Mouse (Mus musculus) left cerebral cortex, adult 11 months (tissue): ENCODE results near the gene Dclk1.
A peak's percentile ranks its signal among the peaks of the same experiment; 100 is the strongest.

ENCODE experiments used
- DNase-seq: peaks from one replicate; pipeline ENCODE4 v3.0.0; 2022; ENCODE audit warnings: low spot score

Gene Dclk1

GRCm38 (mm10) chr3:55515966-55516365 is 273.8 kb downstream of the Dclk1 start:
- no peak for DNase-seq

GRCm38 (mm10) chr3:55517454-55518014 is 275.4 kb downstream of the Dclk1 start:
- no peak for DNase-seq

- DNase-seq: peak; percentile 71
Measured at GRCm38 (mm10) chr3:55520240-55521180, 278.3 kb downstream of the Dclk1 start.

- no peak for DNase-seq
Measured at GRCm38 (mm10) chr3:55521776-55522175, 279.6 kb downstream of the Dclk1 start.

GRCm38 (mm10) chr3:55523224-55523623 is 281.1 kb downstream of the Dclk1 start:
- DNase-seq: no peak

GRCm38 (mm10) chr3:55523735-55524477 is 281.7 kb downstream of the Dclk1 start:
- DNase-seq: no peak

GRCm38 (mm10) chr3:55524491-55525195 is 282.5 kb downstream of the Dclk1 start:
- no peak for DNase-seq

GRCm38 (mm10) chr3:55526470-55526869 is 284.3 kb downstream of the Dclk1 start:
- no peak for DNase-seq

- no peak for DNase-seq
Measured at GRCm38 (mm10) chr3:55527566-55527965, 285.4 kb downstream of the Dclk1 start.

- DNase-seq: no peak
Measured at GRCm38 (mm10) chr3:55528012-55528411, 285.8 kb downstream of the Dclk1 start.

GRCm38 (mm10) chr3:55529414-55529813 is 287.2 kb downstream of the Dclk1 start:
- DNase-seq: no peak

GRCm38 (mm10) chr3:55531204-55532044 is 289.3 kb downstream of the Dclk1 start:
- no peak for DNase-seq

- DNase-seq: no peak
Measured at GRCm38 (mm10) chr3:55532175-55532973, 290.2 kb downstream of the Dclk1 start.

GRCm38 (mm10) chr3:55535591-55536200 is 293.5 kb downstream of the Dclk1 start:
- no peak for DNase-seq

GRCm38 (mm10) chr3:55536901-55537300 is 294.7 kb downstream of the Dclk1 start:
- no peak for DNase-seq

GRCm38 (mm10) chr3:55537714-55538113 is 295.6 kb downstream of the Dclk1 start:
- DNase-seq: no peak

GRCm38 (mm10) chr3:55539400-55539799 is 297.2 kb downstream of the Dclk1 start:
- no peak for DNase-seq

GRCm38 (mm10) chr3:55539811-55540293 is 297.7 kb downstream of the Dclk1 start:
- no peak for DNase-seq

GRCm38 (mm10) chr3:55540406-55541140 is 298.4 kb downstream of the Dclk1 start:
- DNase-seq: no peak
